Mouse (Mus musculus) gastrocnemius, postnatal 25 days (tissue): ENCODE data around the gene Speer4f1. TPM values are rescaled to one million over a fixed set of nuclear protein-coding genes. Genes with fewer than 3 reads are reported as not detected.
"Not testable (repeated sequence)": the region's sequence is repeated elsewhere in the genome, so short reads cannot be mapped to it uniquely, and the experiment has no call there.

Source experiments
- DNase-seq: peaks from one replicate; pipeline ENCODE4 v3.0.0; 2022
- long read RNA-seq, 2 experiments: library from polyadenylated mRNA; stranded (forward); transcript quantifications; one replicate each; pipeline ENCODE4 v2.0.0; 2021
- total RNA-seq, 2 experiments: library from RNA; stranded (reverse); gene quantifications; 1 replicate in 1 of 2; 2 replicates in 1 of 2; pipeline ENCODE4 v1.2.3; 2021

Gene Speer4f1
- not detected for total RNA-seq
- long read RNA-seq, experiment 1, result 0 reads
- long read RNA-seq, experiment 2, result 0 reads

DNA sequence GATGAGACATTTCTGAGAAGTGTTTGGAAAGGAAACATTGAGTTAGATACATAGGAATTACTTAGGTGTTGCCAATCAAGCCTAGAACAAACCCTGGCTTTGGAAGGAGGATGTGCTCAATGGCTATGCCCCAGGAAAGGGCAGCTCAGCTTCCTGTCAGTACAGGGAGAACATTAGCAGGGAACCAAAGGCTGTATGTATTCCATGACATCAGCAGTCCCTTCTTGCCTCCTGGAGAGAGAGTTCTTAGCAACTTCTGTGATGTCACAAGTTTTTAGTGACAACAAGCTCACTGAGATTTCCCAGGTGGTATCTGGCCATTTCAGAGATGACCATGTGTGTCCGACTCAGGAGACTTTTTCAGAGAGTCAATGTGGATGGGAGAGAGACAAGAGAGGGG is at the start of gene Speer4f1:
Speer4f1 (plus strand) TSS at position 301 of the 400 bp plus-strand sequence.
- not testable (repeated sequence) for DNase-seq

GRCm38 (mm10) chr5:17426930-17427329 is 49.0 kb upstream of the Speer4f1 start:
- no peak for DNase-seq

DNA sequence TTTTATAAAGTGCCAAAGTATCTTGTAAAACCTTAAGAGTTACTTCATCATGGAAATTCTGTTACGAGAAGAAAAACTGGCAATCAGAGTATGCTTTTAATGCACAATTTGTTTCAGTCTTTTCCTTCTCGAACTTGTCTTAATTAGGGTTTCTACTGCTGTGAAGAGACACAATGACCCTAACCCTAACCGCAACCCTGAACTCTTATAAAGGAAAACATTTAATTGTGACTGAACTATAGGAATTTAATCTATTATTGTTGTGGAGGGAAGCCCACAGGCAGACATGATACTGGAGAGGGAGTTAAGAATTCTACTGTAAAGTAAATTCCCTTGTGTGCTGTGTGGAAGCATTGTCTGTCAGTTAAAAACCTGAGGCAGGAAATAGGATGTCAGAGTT is 41.2 kb upstream of the Speer4f1 start:
- DNase-seq, result no peak

DNA sequence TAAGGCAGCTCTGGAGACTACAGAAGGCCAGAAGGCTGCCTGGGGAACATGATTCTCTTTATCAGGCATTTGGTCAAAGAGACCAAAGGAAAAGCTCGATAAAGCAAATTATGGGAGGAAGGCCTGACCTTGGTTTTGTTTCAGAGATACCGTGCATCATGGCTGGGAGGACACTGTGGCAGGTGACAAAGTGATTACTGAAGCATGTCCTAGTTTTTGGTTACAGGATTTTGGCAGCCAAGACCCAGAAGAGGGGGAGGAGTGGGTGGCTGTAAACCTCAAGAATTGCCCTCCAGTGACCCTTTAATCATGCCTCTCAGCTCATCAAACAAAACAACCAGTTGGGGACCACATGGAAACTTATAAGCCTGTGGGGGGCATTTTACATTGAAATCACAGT is 39.7 kb upstream of the Speer4f1 start:
- DNase-seq, result no peak

GRCm38 (mm10) chr5:17439487-17440102 is 36.3 kb upstream of the Speer4f1 start:
- no peak for DNase-seq

GRCm38 (mm10) chr5:17454059-17454458 is 21.8 kb upstream of the Speer4f1 start:
- DNase-seq, result no peak

DNA sequence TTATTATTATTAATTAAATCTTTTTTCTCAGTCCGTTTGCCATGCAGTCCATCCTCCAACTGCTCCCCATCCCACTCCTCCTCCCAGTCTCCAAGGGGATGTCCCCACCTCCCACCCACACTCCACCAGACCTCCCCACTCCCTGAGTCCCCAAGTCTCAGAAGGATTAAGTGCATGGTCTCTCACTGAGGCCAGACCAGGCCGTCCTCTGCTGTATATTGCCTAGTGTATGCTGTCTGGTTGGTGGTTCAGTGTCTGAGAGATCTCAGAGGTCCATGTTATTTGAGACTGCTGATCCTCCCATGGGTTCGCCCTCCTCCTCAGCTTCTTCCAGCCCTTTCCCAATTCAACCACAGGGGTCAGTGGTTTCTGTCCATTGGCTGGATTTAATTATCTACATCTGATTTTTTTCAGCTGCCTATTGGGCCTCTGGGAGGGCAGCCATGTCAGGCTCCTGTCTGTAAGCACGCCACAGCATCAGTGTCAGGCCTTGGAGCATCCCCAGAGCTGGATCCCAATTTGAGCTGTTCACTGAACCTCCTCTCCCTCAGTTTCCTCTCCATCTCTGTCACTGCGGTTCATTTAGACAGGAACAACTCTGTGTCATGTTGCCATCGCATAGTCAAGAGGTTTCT is 20.8 kb upstream of the Speer4f1 start:
- no peak for DNase-seq

GRCm38 (mm10) chr5:17456671-17457070 is 19.2 kb upstream of the Speer4f1 start:
- DNase-seq, result no peak

DNA sequence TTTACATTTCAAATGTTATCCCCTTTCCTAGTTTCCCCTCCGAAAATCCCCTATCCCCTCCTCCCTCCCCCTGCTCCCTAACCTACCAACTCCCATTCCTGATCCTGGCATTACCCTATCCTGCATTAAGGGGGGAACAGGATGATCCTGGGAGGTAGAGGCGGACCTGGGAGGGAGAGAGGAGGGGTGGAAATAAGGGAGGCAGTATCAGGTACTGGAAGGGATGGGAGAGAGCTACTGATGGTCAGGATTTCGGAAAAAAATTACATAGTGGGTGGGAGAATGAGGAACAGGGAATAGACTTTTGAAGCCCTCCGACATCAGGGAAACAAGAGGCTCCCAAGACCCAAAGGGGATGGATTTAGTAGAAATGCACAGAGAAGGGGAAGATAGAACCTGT is 7.8 kb upstream of the Speer4f1 start:
- DNase-seq, result not testable (repeated sequence)

DNA sequence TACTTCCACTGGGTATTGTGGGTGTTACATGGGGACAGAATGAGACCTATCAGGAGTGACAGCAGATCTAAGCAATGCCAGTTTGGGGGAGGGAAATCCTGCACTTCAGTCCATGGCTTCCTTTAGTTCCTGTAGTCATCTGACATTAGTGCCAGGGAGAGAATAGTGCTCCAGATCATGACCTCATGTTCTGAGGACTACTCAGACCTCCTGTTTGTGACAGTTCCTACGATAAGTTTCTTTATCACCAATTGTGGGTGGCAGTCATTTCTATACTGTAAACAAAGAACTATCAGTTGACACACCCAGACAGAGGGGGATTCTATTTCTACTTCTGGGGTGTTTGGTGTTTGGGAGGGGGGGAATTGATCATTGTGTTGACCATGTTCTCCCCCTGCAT is 578 bp downstream of the Speer4f1 start:
- DNase-seq, result no peak

DNA sequence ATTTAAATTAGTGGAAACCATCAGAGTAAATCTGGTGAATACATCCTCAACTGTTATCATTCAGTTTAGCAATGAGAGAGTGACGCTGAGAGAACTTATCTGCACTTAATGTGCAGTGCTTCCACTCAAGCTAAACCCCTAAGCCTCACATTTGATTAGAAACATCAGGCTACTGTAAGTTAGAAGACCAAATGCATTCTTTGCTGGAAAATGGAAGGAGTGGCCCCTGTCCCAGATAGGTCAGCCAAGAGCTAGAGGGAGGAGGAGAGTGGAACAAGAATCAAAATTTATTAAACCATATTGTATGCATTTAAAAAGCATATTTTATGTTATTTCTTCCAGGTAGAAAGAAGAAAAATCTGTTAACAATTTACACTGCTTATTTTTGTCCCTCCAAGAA is 14.0 kb downstream of the Speer4f1 start:
- DNase-seq, result no peak

DNA sequence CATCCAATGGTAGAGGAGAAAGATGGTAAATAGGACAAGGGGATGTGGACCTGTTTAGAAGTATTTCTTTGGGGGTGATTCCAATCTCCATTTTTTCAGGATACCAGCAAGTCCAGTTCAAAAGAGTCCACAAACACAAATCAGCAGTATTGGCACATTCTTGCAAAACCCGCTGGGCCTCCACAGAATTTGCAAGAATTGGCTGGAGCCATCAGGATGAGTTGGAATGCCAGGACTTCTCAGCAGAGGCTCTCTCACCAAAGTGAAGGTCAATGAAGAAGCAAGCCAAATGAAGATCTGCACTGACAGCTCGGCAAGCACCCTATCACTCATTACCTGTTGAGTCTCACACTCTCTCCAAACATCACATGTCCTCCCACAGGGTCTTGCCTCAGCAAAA is 19.7 kb downstream of the Speer4f1 start:
- no peak for DNase-seq

- no peak for DNase-seq
Observed at GRCm38 (mm10) chr5:17496650-17497049, 20.8 kb downstream of the Speer4f1 start.

GRCm38 (mm10) chr5:17499873-17500329 is 24.0 kb downstream of the Speer4f1 start:
- no peak for DNase-seq

DNA sequence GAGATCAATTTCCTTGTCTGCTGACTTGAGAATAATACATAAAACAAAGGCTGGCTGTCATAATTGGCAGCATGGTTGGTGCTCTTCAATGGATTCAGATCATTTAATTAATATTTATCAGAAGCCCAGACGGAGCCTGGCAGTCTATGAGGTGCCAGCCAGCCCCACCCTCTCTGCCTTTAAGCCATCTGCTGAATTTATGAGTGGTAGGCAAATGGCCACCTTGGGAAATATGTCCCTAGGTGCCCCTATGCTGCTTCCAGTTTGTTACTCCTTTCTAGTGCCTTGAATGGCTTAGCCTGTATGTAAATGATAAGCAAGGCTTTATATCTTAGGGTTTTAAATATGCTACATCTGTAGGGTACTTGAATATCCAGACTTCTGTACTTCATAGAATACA is 25.0 kb downstream of the Speer4f1 start:
- no peak for DNase-seq

DNA sequence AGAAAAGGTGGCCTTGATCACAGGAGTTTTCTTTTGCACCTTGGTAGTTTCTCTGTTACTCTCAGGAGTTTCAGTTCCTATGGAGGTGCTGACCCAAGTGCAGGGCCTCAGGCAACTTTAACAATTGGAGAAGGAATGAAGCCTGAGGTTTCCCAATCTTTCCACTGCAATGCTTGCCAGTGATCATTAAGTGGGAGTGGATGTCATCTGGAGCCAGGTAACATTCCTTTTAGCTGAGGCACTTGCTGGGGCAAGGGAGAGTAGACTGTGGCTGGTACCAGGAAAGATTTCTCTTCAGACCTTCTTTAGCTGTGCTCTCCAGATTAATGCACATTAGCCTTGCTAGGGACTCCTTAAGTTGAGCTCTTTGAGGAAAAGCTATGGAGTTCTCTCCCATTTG is 29.6 kb downstream of the Speer4f1 start:
- DNase-seq, result peak; percentile 13

- no peak for DNase-seq
Observed at GRCm38 (mm10) chr5:17508038-17508437, 32.1 kb downstream of the Speer4f1 start.

Other genes with a start within 250 kb of the Speer4f1 start
- gene Speer4f2, start 102.9 kb upstream of the Speer4f1 start, total RNA-seq, result not detected
- gene Sema3c, start 98.2 kb downstream of the Speer4f1 start, total RNA-seq, result 10 to 100 TPM; 61.8 to 69.4 TPM